Mouse (Mus musculus) spleen, adult 18-20 months (tissue): ENCODE data around the gene Cks2.

Source experiments
- DNase-seq, 2 experiments: peaks; one replicate each; pipeline ENCODE4 v3.0.0; 2022; ENCODE audit warnings: mixed read lengths in 2 of 2

Gene Cks2

GRCm38 (mm10) chr13:51681634-51682033 is 36.6 kb downstream of the Cks2 start:
- DNase-seq, result no peak

GRCm38 (mm10) chr13:51685290-51685966 is 40.4 kb downstream of the Cks2 start:
- no peak for DNase-seq

GRCm38 (mm10) chr13:51686966-51687365 is 41.9 kb downstream of the Cks2 start:
- no peak for DNase-seq

GRCm38 (mm10) chr13:51688688-51689087 is 43.7 kb downstream of the Cks2 start:
- DNase-seq, result no peak

GRCm38 (mm10) chr13:51696481-51696880 is 51.4 kb downstream of the Cks2 start:
- DNase-seq, result no peak

GRCm38 (mm10) chr13:51697455-51697854 is 52.4 kb downstream of the Cks2 start:
- DNase-seq, result no peak

GRCm38 (mm10) chr13:51697897-51698296 is 52.9 kb downstream of the Cks2 start:
- no peak for DNase-seq

GRCm38 (mm10) chr13:51698318-51698717 is 53.3 kb downstream of the Cks2 start:
- DNase-seq, result no peak
